Mouse (Mus musculus): ENCODE results near the gene Hoxa9. TPM values are rescaled to one million over a fixed set of nuclear protein-coding genes. Genes with fewer than 3 reads are reported as not detected.

Gene Hoxa9
- polyA plus RNA-seq (2014; fragmentation: Nextera tagmentation; extraction: Ambion mirVana) = 1.8 and 2.2 TPM in 2 replicates

- 2% methylated on average over 33 of the region's 36 CpGs for WGBS
- H3K27ac ChIP-seq (ENCODE audit: low read depth, low read length) = no peak within 1 kb of the TSS
- H3K4me1 ChIP-seq (replicated peaks; ENCODE audit: control insufficient read depth, insufficient read depth, low read length) = no peaks in the 10 kb centered on the region
- ATAC-seq (replicated peaks; ENCODE audit: low FRiP score) (no peak), DNase-seq (ENCODE audit: low spot score) (no peak)
- H3K9me3 ChIP-seq (ENCODE audit: control insufficient read depth, low read length) = no peaks in the 10 kb centered on the region
- peak within 1 kb of the TSS; percentile 23 for H3K4me3 ChIP-seq (ENCODE audit: low read depth, low read length)
- H3K36me3 ChIP-seq (ENCODE audit: control insufficient read depth, insufficient read depth, low read length) = no peaks in the 10 kb centered on the region
- no peak within 1 kb of the TSS for H3K4me2 ChIP-seq
- no peak within 1 kb of the TSS for H3K9ac ChIP-seq (ENCODE audit: low read depth, low read length)
- peaks cover 96% of the 10 kb centered on the region for H3K27me3 ChIP-seq (replicated peaks; ENCODE audit: control insufficient read depth, insufficient read depth, low read length)
Measured at GRCm38 (mm10) chr6:52230516-52231165, at the start of gene Hoxa9. TSS of gene Hoxa9 (minus strand) at chr6:52231089.

- DNase-seq (ENCODE audit: low spot score) = no peak
Measured at GRCm38 (mm10) chr6:52276920-52277319, 46.0 kb upstream of the Hoxa9 start.

DNA sequence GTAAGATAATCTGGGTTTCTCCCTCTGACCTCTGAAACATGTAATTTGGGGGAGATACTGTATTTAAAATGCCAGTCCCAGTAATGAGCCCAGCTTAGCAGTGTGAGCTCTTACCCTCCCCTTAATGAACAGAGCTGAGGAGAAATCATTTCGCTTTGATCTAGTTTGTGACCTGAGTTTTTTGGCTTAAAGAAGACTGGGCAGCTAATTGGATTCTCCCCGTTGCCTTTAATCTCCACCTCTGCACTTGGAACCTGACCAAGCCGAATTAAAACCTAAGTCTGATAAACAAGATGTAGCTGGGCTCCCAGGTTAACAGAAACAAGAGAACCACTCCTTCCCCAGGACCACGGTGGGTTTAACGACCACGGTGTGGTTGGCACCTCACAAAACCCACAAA, 45.5 kb upstream of the Hoxa9 start:
- no peaks in the 10 kb centered on the region for H3K4me1 ChIP-seq (replicated peaks; ENCODE audit: control insufficient read depth, insufficient read depth, low read length)
- no peaks in the 10 kb centered on the region for H3K9me3 ChIP-seq (ENCODE audit: control insufficient read depth, low read length)
- no peak overlapping the region for H3K27ac ChIP-seq (ENCODE audit: low read depth, low read length)
- H3K9ac ChIP-seq (ENCODE audit: low read depth, low read length) = no peak overlapping the region
- H3K36me3 ChIP-seq (ENCODE audit: control insufficient read depth, insufficient read depth, low read length) = no peaks in the 10 kb centered on the region
- H3K4me2 ChIP-seq = no peak overlapping the region
- DNase-seq (ENCODE audit: low spot score) (no peak), ATAC-seq (replicated peaks; ENCODE audit: low FRiP score) (no peak)
- no peak overlapping the region for H3K4me3 ChIP-seq (ENCODE audit: low read depth, low read length)
- 6% methylated on average over 6 of the region's 6 CpGs for WGBS
- H3K27me3 ChIP-seq (replicated peaks; ENCODE audit: control insufficient read depth, insufficient read depth, low read length) = peaks cover 73% of the 10 kb centered on the region

More at GRCm38 (mm10) chr6:52276920-52277319, 46.0 kb upstream of the Hoxa9 start:
- no peaks in the 10 kb centered on the region for H3K36me3 ChIP-seq (ENCODE audit: control insufficient read depth, insufficient read depth, low read length)
- no peaks in the 10 kb centered on the region for H3K4me1 ChIP-seq (replicated peaks; ENCODE audit: control insufficient read depth, insufficient read depth, low read length)
- no peak overlapping the region for H3K9ac ChIP-seq (ENCODE audit: low read depth, low read length)
- H3K27me3 ChIP-seq (replicated peaks; ENCODE audit: control insufficient read depth, insufficient read depth, low read length) = peaks cover 67% of the 10 kb centered on the region
- H3K9me3 ChIP-seq (ENCODE audit: control insufficient read depth, low read length) = no peaks in the 10 kb centered on the region
- no peak overlapping the region for H3K4me3 ChIP-seq (ENCODE audit: low read depth, low read length)
- no peak overlapping the region for H3K27ac ChIP-seq (ENCODE audit: low read depth, low read length)
- no peak for ATAC-seq (replicated peaks; ENCODE audit: low FRiP score)
- no peak overlapping the region for H3K4me2 ChIP-seq
- WGBS = 17% methylated on average over 5 of the region's 5 CpGs

DNA sequence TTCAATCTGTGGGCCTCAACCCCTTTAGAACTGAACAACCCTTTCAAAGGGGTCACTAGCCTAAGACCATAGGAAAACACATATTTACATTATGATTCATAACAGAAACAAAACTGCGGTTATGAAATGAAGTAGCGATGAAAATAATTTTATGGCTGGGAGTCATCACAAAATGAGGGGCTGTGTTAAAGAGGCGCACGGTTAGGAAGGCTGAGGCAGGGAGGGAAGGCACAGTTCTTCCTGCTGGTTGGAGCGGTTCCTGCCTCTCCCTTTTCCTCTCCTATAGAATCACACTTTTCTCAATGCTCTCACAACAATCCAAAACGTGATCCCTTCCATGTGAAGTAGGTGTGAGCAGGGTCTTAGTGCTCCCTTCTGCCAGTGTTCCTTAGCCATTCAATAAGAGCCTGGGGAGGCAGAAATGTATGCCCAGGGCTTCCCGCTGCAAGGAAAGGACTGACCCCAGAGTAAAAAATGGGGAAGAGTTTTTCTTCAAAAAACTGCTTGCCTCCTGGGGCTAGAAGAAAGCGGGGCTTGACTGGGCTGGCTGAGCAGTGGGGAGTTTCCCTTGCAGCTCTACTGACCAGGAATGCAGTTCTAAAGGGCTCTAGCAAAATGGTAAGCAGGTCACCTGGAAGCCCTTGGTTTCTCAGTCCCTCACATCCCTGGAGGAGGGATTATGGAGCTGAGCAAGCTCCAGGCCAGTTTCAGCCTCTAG, 44.8 kb upstream of the Hoxa9 start:
- Histone ChIP-seq H3K4me2 (no peak overlapping the region), H3K36me3 (ENCODE audit: control insufficient read depth, insufficient read depth, low read length) (no peaks in the 10 kb centered on the region), H3K27me3 (replicated peaks; ENCODE audit: control insufficient read depth, insufficient read depth, low read length) (peaks cover 73% of the 10 kb centered on the region), H3K4me3 (ENCODE audit: low read depth, low read length) (no peak overlapping the region), H3K4me1 (replicated peaks; ENCODE audit: control insufficient read depth, insufficient read depth, low read length) (no peaks in the 10 kb centered on the region), H3K9me3 (ENCODE audit: control insufficient read depth, low read length) (no peaks in the 10 kb centered on the region), H3K27ac (ENCODE audit: low read depth, low read length) (no peak overlapping the region), H3K9ac (ENCODE audit: low read depth, low read length) (no peak overlapping the region)
- WGBS = 22% methylated on average over 8 of the region's 8 CpGs
- DNase-seq (ENCODE audit: low spot score) (no peak), ATAC-seq (replicated peaks; ENCODE audit: low FRiP score) (no peak)

GRCm38 (mm10) chr6:52274576-52274975, 43.7 kb upstream of the Hoxa9 start:
- no peaks in the 10 kb centered on the region for H3K36me3 ChIP-seq (ENCODE audit: control insufficient read depth, insufficient read depth, low read length)
- no peaks in the 10 kb centered on the region for H3K4me1 ChIP-seq (replicated peaks; ENCODE audit: control insufficient read depth, insufficient read depth, low read length)
- H3K27ac ChIP-seq (ENCODE audit: low read depth, low read length) = no peak overlapping the region
- ATAC-seq (replicated peaks; ENCODE audit: low FRiP score) (no peak), DNase-seq (ENCODE audit: low spot score) (no peak)
- H3K4me2 ChIP-seq = no peak overlapping the region
- H3K9ac ChIP-seq (ENCODE audit: low read depth, low read length) = no peak overlapping the region
- H3K9me3 ChIP-seq (ENCODE audit: control insufficient read depth, low read length) = no peaks in the 10 kb centered on the region
- no peak overlapping the region for H3K4me3 ChIP-seq (ENCODE audit: low read depth, low read length)
- 9% methylated on average over 11 of the region's 11 CpGs for WGBS
- H3K27me3 ChIP-seq (replicated peaks; ENCODE audit: control insufficient read depth, insufficient read depth, low read length) = peaks cover 85% of the 10 kb centered on the region

- Histone ChIP-seq H3K27me3 (replicated peaks; ENCODE audit: control insufficient read depth, insufficient read depth, low read length) (peaks cover 93% of the 10 kb centered on the region), H3K36me3 (ENCODE audit: control insufficient read depth, insufficient read depth, low read length) (no peaks in the 10 kb centered on the region), H3K4me1 (replicated peaks; ENCODE audit: control insufficient read depth, insufficient read depth, low read length) (no peaks in the 10 kb centered on the region), H3K9me3 (ENCODE audit: control insufficient read depth, low read length) (no peaks in the 10 kb centered on the region), H3K9ac (ENCODE audit: low read depth, low read length) (no peak overlapping the region), H3K4me3 (ENCODE audit: low read depth, low read length) (no peak overlapping the region), H3K4me2 (no peak overlapping the region), H3K27ac (ENCODE audit: low read depth, low read length) (no peak overlapping the region)
- ATAC-seq (replicated peaks; ENCODE audit: low FRiP score) (no peak), DNase-seq (ENCODE audit: low spot score) (peak; percentile 46)
- WGBS = 4% methylated on average over 22 of the region's 22 CpGs
Measured at GRCm38 (mm10) chr6:52273656-52274280, 42.9 kb upstream of the Hoxa9 start.

GRCm38 (mm10) chr6:52272766-52273655, 42.1 kb upstream of the Hoxa9 start:
- Histone ChIP-seq H3K9me3 (ENCODE audit: control insufficient read depth, low read length) (no peaks in the 10 kb centered on the region), H3K36me3 (ENCODE audit: control insufficient read depth, insufficient read depth, low read length) (no peaks in the 10 kb centered on the region), H3K4me2 (no peak overlapping the region), H3K27me3 (replicated peaks; ENCODE audit: control insufficient read depth, insufficient read depth, low read length) (peaks cover 98% of the 10 kb centered on the region), H3K4me1 (replicated peaks; ENCODE audit: control insufficient read depth, insufficient read depth, low read length) (no peaks in the 10 kb centered on the region), H3K9ac (ENCODE audit: low read depth, low read length) (no peak overlapping the region), H3K27ac (ENCODE audit: low read depth, low read length) (no peak overlapping the region), H3K4me3 (ENCODE audit: low read depth, low read length) (no peak overlapping the region)
- DNase-seq (ENCODE audit: low spot score) = no peak
- WGBS = 9% methylated on average over 22 of the region's 22 CpGs
- ATAC-seq (replicated peaks; ENCODE audit: low FRiP score) = no peak

All from liver, embryonic 11.5 days (tissue).